Mouse (Mus musculus): ENCODE data around the gene Ulk4. TPM values are rescaled to one million over a fixed set of nuclear protein-coding genes. Genes with fewer than 3 reads are reported as not detected.
A peak's percentile ranks its signal among the peaks of the same experiment; 100 is the strongest.

The Ulk4 gene
- 0.32 and 0.40 TPM in 2 replicates for polyA plus RNA-seq (2012; rRNA removed)
- polyA plus RNA-seq (2014; fragmentation: Nextera tagmentation; extraction: Ambion mirVana): 25.9 and 30.5 TPM in 2 replicates

- H3K9me3 ChIP-seq (ENCODE audit: control insufficient read depth, low read length): no peaks in the 10 kb centered on the region
- no peak within 1 kb of the TSS for H3K27ac ChIP-seq
- DNase-seq (ENCODE audit: low read depth in 3 of 3, low spot score in 3 of 3) (peak; percentile 79 to 81 (median 80)), ATAC-seq (ENCODE audit: insufficient read depth) (peak; percentile 95)
- TF ChIP-seq CTCF (IDR thresholded peaks at IDR 0.05; ENCODE audit: low read depth) (no peak), EP300 (IDR thresholded peaks at IDR 0.05; ENCODE audit: low read depth) (no peak)
- under 1% methylated on average over 59 of the region's 59 CpGs for WGBS (ENCODE audit: insufficient replicate concordance)
- H3K4me2 ChIP-seq (ENCODE audit: low read depth): peak within 1 kb of the TSS; percentile 92
- H3K36me3 ChIP-seq (replicated peaks; ENCODE audit: control insufficient read depth, insufficient read depth, low read depth): no peaks in the 10 kb centered on the region
- H3K4me1 ChIP-seq (replicated peaks; ENCODE audit: control insufficient read depth in 2 of 2, insufficient read depth in 2 of 2, low read length in 1 of 2): 0 out of 4 replicates have a peak, but pooled peaks cover 0 to 8% of the 10 kb centered on the region in 2 experiments
- H3K4me3 ChIP-seq (ENCODE audit: insufficient read depth in 1 of 2, low read depth in 2 of 2, low read length in 2 of 2): peak within 1 kb of the TSS; percentile 77 to 87
- no peaks in the 10 kb centered on the region for H3K27me3 ChIP-seq (ENCODE audit: control insufficient read depth, insufficient read depth, low read length)
- H3K9ac ChIP-seq (replicated peaks): peak within 1 kb of the TSS; percentile 49
Measured at GRCm38 (mm10) chr9:121277118-121278060, at the start of gene Ulk4. Gene Ulk4, minus strand, starts transcription at chr9:121277197.

- ATAC-seq (ENCODE audit: insufficient read depth) (no peak), DNase-seq (ENCODE audit: low read depth in 3 of 3, low spot score in 3 of 3) (no peak)
- Histone ChIP-seq H3K4me2 (ENCODE audit: low read depth) (no peak overlapping the region), H3K36me3 (replicated peaks; ENCODE audit: control insufficient read depth, insufficient read depth, low read depth) (no peaks in the 10 kb centered on the region), H3K27ac (no peak overlapping the region), H3K9me3 (ENCODE audit: control insufficient read depth, low read length) (no peaks in the 10 kb centered on the region), H3K4me3 (ENCODE audit: insufficient read depth in 1 of 2, low read depth in 2 of 2, low read length in 2 of 2) (no peak overlapping the region), H3K27me3 (ENCODE audit: control insufficient read depth, insufficient read depth, low read length) (no peaks in the 10 kb centered on the region), H3K9ac (replicated peaks) (no peak overlapping the region), H3K4me1 (replicated peaks; ENCODE audit: control insufficient read depth in 2 of 2, insufficient read depth in 2 of 2, low read length in 1 of 2) (peaks cover 0 to 4% of the 10 kb centered on the region in 2 experiments; a peak in 3 of 4 replicates)
- no peak for TF ChIP-seq EP300 (IDR thresholded peaks at IDR 0.05; ENCODE audit: low read depth)
- no peak for TF ChIP-seq CTCF (IDR thresholded peaks at IDR 0.05; ENCODE audit: low read depth)
- 84% methylated on average over 14 of the region's 14 CpGs for WGBS (ENCODE audit: insufficient replicate concordance)
Measured at GRCm38 (mm10) chr9:121322034-121322433, 45.0 kb upstream of the Ulk4 start.

GRCm38 (mm10) chr9:121321118-121321517, 44.1 kb upstream of the Ulk4 start:
- no peaks in the 10 kb centered on the region for H3K9me3 ChIP-seq (ENCODE audit: control insufficient read depth, low read length)
- 75% methylated on average over 2 of the region's 2 CpGs for WGBS (ENCODE audit: insufficient replicate concordance)

GRCm38 (mm10) chr9:121320433-121320832, 43.4 kb upstream of the Ulk4 start:
- Histone ChIP-seq H3K4me1 (replicated peaks; ENCODE audit: control insufficient read depth in 2 of 2, insufficient read depth in 2 of 2, low read length in 1 of 2) (peaks cover 0 to 15% of the 10 kb centered on the region in 2 experiments; a peak in 3 of 4 replicates), H3K9me3 (ENCODE audit: control insufficient read depth, low read length) (no peaks in the 10 kb centered on the region), H3K27me3 (ENCODE audit: control insufficient read depth, insufficient read depth, low read length) (no peaks in the 10 kb centered on the region), H3K36me3 (replicated peaks; ENCODE audit: control insufficient read depth, insufficient read depth, low read depth) (no peaks in the 10 kb centered on the region), H3K4me3 (ENCODE audit: insufficient read depth in 1 of 2, low read depth in 2 of 2, low read length in 2 of 2) (no peak overlapping the region), H3K27ac (no peak overlapping the region), H3K4me2 (ENCODE audit: low read depth) (no peak overlapping the region), H3K9ac (replicated peaks) (no peak overlapping the region)
- TF ChIP-seq CTCF (IDR thresholded peaks at IDR 0.05; ENCODE audit: low read depth): no peak
- no peak for TF ChIP-seq EP300 (IDR thresholded peaks at IDR 0.05; ENCODE audit: low read depth)
- DNase-seq (ENCODE audit: low read depth in 3 of 3, low spot score in 3 of 3) (no peak), ATAC-seq (ENCODE audit: insufficient read depth) (no peak)
- 38% methylated on average over 2 of the region's 2 CpGs for whole genome bisulfite sequencing (ENCODE audit: insufficient replicate concordance)

More at GRCm38 (mm10) chr9:121321118-121321517, 44.1 kb upstream of the Ulk4 start:
- Histone ChIP-seq H3K4me2 (ENCODE audit: low read depth) (no peak overlapping the region), H3K36me3 (replicated peaks; ENCODE audit: control insufficient read depth, insufficient read depth, low read depth) (no peaks in the 10 kb centered on the region), H3K27me3 (ENCODE audit: control insufficient read depth, insufficient read depth, low read length) (no peaks in the 10 kb centered on the region), H3K4me1 (replicated peaks; ENCODE audit: control insufficient read depth in 2 of 2, insufficient read depth in 2 of 2, low read length in 1 of 2) (peaks cover 0 to 11% of the 10 kb centered on the region in 2 experiments; a peak in 3 of 4 replicates), H3K27ac (no peak overlapping the region), H3K4me3 (ENCODE audit: insufficient read depth in 1 of 2, low read depth in 2 of 2, low read length in 2 of 2) (no peak overlapping the region), H3K9ac (replicated peaks) (no peak overlapping the region)
- no peak for TF ChIP-seq EP300 (IDR thresholded peaks at IDR 0.05; ENCODE audit: low read depth)
- TF ChIP-seq CTCF (IDR thresholded peaks at IDR 0.05; ENCODE audit: low read depth): no peak
- ATAC-seq (ENCODE audit: insufficient read depth): no peak
- no peak for DNase-seq (ENCODE audit: low read depth in 3 of 3, low spot score in 3 of 3)
